Mouse (Mus musculus): ENCODE measurements around the gene Apbb2. TPM values are rescaled to one million over a fixed set of nuclear protein-coding genes. Genes with fewer than 3 reads are reported as not detected.

Apbb2 gene
- polyA plus RNA-seq, 1 experiment from 2014 or later = 33.6 TPM

GRCm38 (mm10) chr5:66543761-66544160, 74.8 kb downstream of the Apbb2 start:
- ATAC-seq (ENCODE audit: insufficient read depth, low FRiP score, low read depth) = no peak
- WGBS = 78% methylated on average over 6 of the region's 6 CpGs
- H3K27ac ChIP-seq = no peak overlapping the region

GRCm38 (mm10) chr5:66543344-66543743, 75.2 kb downstream of the Apbb2 start:
- Histone ChIP-seq H3K9me3 (no peaks in the 10 kb centered on the region), H3K27ac (no peak overlapping the region), H3K4me3 (replicated peaks) (no peak overlapping the region), H3K4me1 (no peaks in the 10 kb centered on the region), H3K36me3 (no peaks in the 10 kb centered on the region), H3K9ac (no peak overlapping the region), H3K4me2 (no peak overlapping the region), H3K27me3 (replicated peaks) (no peaks in the 10 kb centered on the region)
- 88% methylated on average over 6 of the region's 6 CpGs for WGBS
- ATAC-seq (ENCODE audit: insufficient read depth, low FRiP score, low read depth) = no peak

More at GRCm38 (mm10) chr5:66543761-66544160, 74.8 kb downstream of the Apbb2 start:
- Histone ChIP-seq H3K9ac (no peak overlapping the region), H3K4me1 (no peaks in the 10 kb centered on the region), H3K27me3 (replicated peaks) (no peaks in the 10 kb centered on the region), H3K4me2 (no peak overlapping the region), H3K4me3 (replicated peaks) (no peak overlapping the region), H3K36me3 (no peaks in the 10 kb centered on the region), H3K9me3 (no peaks in the 10 kb centered on the region)

DNA sequence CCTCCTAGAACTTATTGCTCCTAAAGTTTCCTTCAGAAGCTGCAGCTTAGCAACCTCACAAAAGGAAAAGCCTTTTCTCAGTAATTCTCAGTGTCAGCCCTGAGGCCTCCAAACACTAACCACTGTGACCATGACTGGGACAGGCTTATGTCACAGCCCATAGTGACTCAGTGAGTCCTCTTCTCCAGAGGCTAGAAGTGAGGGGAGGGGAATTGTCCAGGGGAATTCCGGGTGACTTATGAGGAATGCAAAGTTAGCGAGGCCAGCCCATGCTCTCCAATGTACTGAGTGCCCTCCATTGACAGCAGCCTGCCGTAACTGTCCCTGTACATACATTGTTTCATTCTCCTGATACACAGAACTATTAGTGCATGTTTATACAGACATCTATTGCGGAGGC, 76.1 kb downstream of the Apbb2 start:
- Histone ChIP-seq H3K27ac (no peak overlapping the region), H3K9ac (no peak overlapping the region), H3K4me2 (no peak overlapping the region), H3K4me3 (replicated peaks) (no peak overlapping the region), H3K36me3 (no peaks in the 10 kb centered on the region), H3K27me3 (replicated peaks) (no peaks in the 10 kb centered on the region), H3K4me1 (no peaks in the 10 kb centered on the region), H3K9me3 (no peaks in the 10 kb centered on the region)
- WGBS = 74% methylated on average over 4 of the region's 4 CpGs
- no peak for ATAC-seq (ENCODE audit: insufficient read depth, low FRiP score, low read depth)

GRCm38 (mm10) chr5:66541385-66541784, 77.2 kb downstream of the Apbb2 start:
- H3K27me3 ChIP-seq (replicated peaks) = no peaks in the 10 kb centered on the region
- H3K36me3 ChIP-seq = no peaks in the 10 kb centered on the region
- H3K9me3 ChIP-seq = no peaks in the 10 kb centered on the region
- no peak for ATAC-seq (ENCODE audit: insufficient read depth, low FRiP score, low read depth)
- no peak overlapping the region for H3K27ac ChIP-seq
- H3K4me3 ChIP-seq (replicated peaks) = no peak overlapping the region
- WGBS = 74% methylated on average over 4 of the region's 4 CpGs
- no peak overlapping the region for H3K9ac ChIP-seq
- no peaks in the 10 kb centered on the region for H3K4me1 ChIP-seq
- no peak overlapping the region for H3K4me2 ChIP-seq

GRCm38 (mm10) chr5:66540246-66540645, 78.3 kb downstream of the Apbb2 start:
- H3K9me3 ChIP-seq = no peaks in the 10 kb centered on the region
- no peak overlapping the region for H3K4me3 ChIP-seq (replicated peaks)
- H3K4me2 ChIP-seq = no peak overlapping the region
- no peaks in the 10 kb centered on the region for H3K36me3 ChIP-seq
- 95% methylated on average over 4 of the region's 4 CpGs for WGBS
- H3K9ac ChIP-seq = no peak overlapping the region
- no peak for ATAC-seq (ENCODE audit: insufficient read depth, low FRiP score, low read depth)
- H3K27me3 ChIP-seq (replicated peaks) = no peaks in the 10 kb centered on the region
- peaks cover 1% of the 10 kb centered on the region; the same call in 1 of the 2 replicates for H3K4me1 ChIP-seq
- no peak overlapping the region for H3K27ac ChIP-seq

- Histone ChIP-seq H3K4me1 (peaks cover 11% of the 10 kb centered on the region; the same call in 1 of the 2 replicates), H3K9ac (no peak overlapping the region), H3K4me3 (replicated peaks) (no peak overlapping the region), H3K27me3 (replicated peaks) (no peaks in the 10 kb centered on the region), H3K4me2 (no peak overlapping the region), H3K9me3 (no peaks in the 10 kb centered on the region), H3K36me3 (no peaks in the 10 kb centered on the region), H3K27ac (no peak overlapping the region)
- no peak for ATAC-seq (ENCODE audit: insufficient read depth, low FRiP score, low read depth)
- WGBS = 65% methylated on average over 7 of the region's 7 CpGs
Measured at GRCm38 (mm10) chr5:66537811-66538210, 80.8 kb downstream of the Apbb2 start.

DNA sequence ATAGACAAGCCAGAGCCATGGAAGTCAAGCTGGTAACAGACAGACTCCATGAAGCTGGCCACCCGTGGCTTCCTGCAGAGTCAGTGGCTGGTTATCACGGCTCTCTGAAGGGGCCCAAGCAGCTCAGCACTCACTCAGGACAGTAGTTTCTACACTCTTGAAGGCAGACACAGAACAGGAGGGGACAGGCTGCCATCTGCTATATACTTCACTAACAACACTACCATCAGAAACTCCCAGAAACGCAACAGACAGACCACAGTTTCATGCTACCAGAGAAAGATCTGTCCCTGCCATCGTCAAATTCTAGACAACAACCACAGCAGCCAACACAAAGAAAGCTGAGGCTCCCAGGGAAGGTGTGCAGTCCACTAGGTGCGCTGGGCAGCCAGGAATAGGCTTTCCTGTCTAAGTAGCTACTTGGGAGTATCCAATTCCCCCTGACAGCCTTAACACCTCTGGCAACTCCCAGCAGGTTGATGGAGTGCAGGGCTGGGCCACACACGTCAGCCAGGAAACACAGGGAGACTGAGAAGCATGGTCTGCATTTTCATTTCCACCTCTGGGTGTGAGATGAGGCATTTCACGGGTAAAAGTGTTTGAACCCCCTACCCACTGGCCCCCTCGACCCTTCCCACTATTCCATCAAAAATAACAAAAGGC, 81.8 kb downstream of the Apbb2 start:
- no peaks in the 10 kb centered on the region for H3K9me3 ChIP-seq
- H3K4me3 ChIP-seq (replicated peaks) = no peak overlapping the region
- 42% methylated on average over 8 of the region's 8 CpGs for WGBS
- H3K27ac ChIP-seq = no peak overlapping the region; the same call in 1 of the 2 replicates
- H3K27me3 ChIP-seq (replicated peaks) = no peaks in the 10 kb centered on the region
- H3K4me2 ChIP-seq = no peak overlapping the region
- no peaks in the 10 kb centered on the region for H3K36me3 ChIP-seq
- H3K4me1 ChIP-seq = peaks cover 11% of the 10 kb centered on the region
- H3K9ac ChIP-seq = 0 out of 2 replicates have a peak overlapping the region, but pooled peaks have one; percentile 12
- 0 out of 2 replicates have a peak, but pooled peaks have one; percentile 28 for ATAC-seq (ENCODE audit: insufficient read depth, low FRiP score, low read depth)

DNA sequence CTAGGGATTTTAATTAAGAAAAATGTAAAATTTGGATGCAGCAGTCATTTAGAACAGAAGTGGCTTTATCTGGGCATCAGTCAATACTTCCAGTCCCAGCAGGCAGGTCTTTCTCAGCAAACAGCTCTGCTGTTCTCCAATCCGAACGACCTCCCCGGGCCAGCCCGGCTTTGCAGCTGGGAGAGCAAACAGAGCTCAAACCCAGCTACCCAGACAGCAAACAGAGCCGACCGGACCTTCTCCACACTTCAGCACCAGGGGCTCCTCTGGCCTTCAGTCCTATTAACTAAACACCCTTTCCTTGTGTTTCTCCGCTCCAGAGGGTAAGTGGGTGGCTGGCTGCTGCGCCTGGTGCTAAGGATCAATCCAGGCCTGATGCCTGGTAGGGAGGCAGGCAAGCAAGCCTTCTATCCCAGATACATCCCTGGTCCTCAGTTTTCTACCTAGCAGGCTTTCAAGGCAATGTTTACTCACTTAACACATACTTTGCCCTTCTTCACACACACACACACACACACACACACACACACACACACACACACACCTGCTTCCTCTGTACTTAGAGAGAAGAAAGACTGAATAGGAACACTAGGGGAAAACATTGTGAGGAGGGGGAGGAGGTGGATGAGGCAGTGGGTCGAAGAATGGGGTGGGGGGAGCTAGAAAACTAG, 82.9 kb downstream of the Apbb2 start:
- no peak overlapping the region for H3K4me2 ChIP-seq
- H3K27ac ChIP-seq = no peak overlapping the region
- WGBS = 44% methylated on average over 9 of the region's 9 CpGs
- no peaks in the 10 kb centered on the region for H3K27me3 ChIP-seq (replicated peaks)
- no peak overlapping the region for H3K9ac ChIP-seq
- no peaks in the 10 kb centered on the region for H3K9me3 ChIP-seq
- H3K4me1 ChIP-seq = peaks cover 11% of the 10 kb centered on the region
- no peak overlapping the region for H3K4me3 ChIP-seq (replicated peaks)
- ATAC-seq (ENCODE audit: insufficient read depth, low FRiP score, low read depth) = peak; percentile 69
- no peaks in the 10 kb centered on the region for H3K36me3 ChIP-seq

GRCm38 (mm10) chr5:66533711-66534425, 84.7 kb downstream of the Apbb2 start:
- Histone ChIP-seq H3K4me1 (peaks cover 11% of the 10 kb centered on the region), H3K27ac (no peak overlapping the region), H3K4me2 (no peak overlapping the region), H3K4me3 (replicated peaks) (no peak overlapping the region), H3K36me3 (no peaks in the 10 kb centered on the region), H3K27me3 (replicated peaks) (no peaks in the 10 kb centered on the region), H3K9ac (no peak overlapping the region), H3K9me3 (no peaks in the 10 kb centered on the region)
- no peak for ATAC-seq (ENCODE audit: insufficient read depth, low FRiP score, low read depth)
- WGBS = 85% methylated on average over 14 of the region's 14 CpGs

DNA sequence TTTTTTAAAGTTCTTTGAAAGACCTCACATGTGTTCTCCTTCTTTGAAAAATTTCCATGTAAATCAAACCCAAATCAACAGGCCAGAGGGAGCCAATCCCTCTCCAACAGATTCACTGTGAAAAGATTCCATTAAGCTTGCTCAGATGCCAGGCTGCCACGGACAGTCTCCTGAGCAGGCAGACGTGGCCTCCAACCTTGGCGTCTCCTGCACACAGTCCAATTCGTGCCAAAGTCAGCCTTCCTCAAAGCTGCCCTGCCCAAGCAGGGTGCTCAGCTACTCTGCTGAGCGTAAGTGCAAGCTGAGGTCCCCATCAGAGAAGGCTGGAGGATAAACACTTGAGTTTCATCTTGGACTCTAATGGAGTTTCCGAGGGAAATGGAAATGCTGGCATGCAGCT, 85.8 kb downstream of the Apbb2 start:
- H3K4me3 ChIP-seq (replicated peaks) = no peak overlapping the region
- H3K9ac ChIP-seq = no peak overlapping the region
- no peaks in the 10 kb centered on the region for H3K9me3 ChIP-seq
- no peaks in the 10 kb centered on the region for H3K36me3 ChIP-seq
- no peak overlapping the region for H3K27ac ChIP-seq
- WGBS = 65% methylated on average over 6 of the region's 6 CpGs
- H3K4me1 ChIP-seq = peaks cover 11% of the 10 kb centered on the region
- ATAC-seq (ENCODE audit: insufficient read depth, low FRiP score, low read depth) = no peak
- H3K27me3 ChIP-seq (replicated peaks) = no peaks in the 10 kb centered on the region
- no peak overlapping the region for H3K4me2 ChIP-seq

GRCm38 (mm10) chr5:66530361-66530760, 88.2 kb downstream of the Apbb2 start:
- no peak for ATAC-seq (ENCODE audit: insufficient read depth, low FRiP score, low read depth)
- 80% methylated on average over 4 of the region's 4 CpGs for WGBS
- H3K27me3 ChIP-seq (replicated peaks) = no peaks in the 10 kb centered on the region
- H3K4me3 ChIP-seq (replicated peaks) = no peak overlapping the region
- no peaks in the 10 kb centered on the region for H3K9me3 ChIP-seq
- no peak overlapping the region for H3K9ac ChIP-seq
- no peaks in the 10 kb centered on the region for H3K36me3 ChIP-seq
- no peak overlapping the region for H3K27ac ChIP-seq
- no peak overlapping the region for H3K4me2 ChIP-seq
- H3K4me1 ChIP-seq = peaks cover 11% of the 10 kb centered on the region

DNA sequence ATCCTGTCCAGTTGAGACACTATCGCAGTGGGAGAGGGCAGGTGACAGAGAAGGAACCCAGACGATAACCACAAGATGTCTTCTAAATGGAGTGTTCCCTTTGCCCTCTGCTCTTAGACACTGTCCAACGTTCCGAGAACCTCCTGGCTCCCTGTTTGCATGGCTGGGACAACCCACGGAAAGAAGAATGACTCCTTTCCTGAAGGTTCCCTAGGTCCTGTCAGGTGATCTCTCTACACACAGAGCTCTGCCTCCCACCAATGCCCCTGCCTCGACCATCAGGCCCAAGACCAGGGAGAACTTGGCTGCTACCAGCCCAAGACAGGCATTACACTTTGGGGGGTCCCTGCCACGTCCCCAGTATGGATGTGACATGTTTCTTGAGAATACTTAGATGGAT, 89.0 kb downstream of the Apbb2 start:
- WGBS = 80% methylated on average over 7 of the region's 7 CpGs

More for the DNA sequence above, 89.0 kb downstream of the Apbb2 start:
- H3K4me1 ChIP-seq = peaks cover 6% of the 10 kb centered on the region; the same call in 1 of the 2 replicates
- no peak for ATAC-seq (ENCODE audit: insufficient read depth, low FRiP score, low read depth)
- no peaks in the 10 kb centered on the region for H3K36me3 ChIP-seq
- H3K4me2 ChIP-seq = no peak overlapping the region
- no peaks in the 10 kb centered on the region for H3K9me3 ChIP-seq
- no peak overlapping the region for H3K4me3 ChIP-seq (replicated peaks)
- H3K27ac ChIP-seq = no peak overlapping the region
- no peak overlapping the region for H3K9ac ChIP-seq
- no peaks in the 10 kb centered on the region for H3K27me3 ChIP-seq (replicated peaks)

Measured in stomach, embryonic 15.5 days (tissue).